Mouse (Mus musculus): ENCODE measurements around the gene Rexo4.

Gene Rexo4

DNA sequence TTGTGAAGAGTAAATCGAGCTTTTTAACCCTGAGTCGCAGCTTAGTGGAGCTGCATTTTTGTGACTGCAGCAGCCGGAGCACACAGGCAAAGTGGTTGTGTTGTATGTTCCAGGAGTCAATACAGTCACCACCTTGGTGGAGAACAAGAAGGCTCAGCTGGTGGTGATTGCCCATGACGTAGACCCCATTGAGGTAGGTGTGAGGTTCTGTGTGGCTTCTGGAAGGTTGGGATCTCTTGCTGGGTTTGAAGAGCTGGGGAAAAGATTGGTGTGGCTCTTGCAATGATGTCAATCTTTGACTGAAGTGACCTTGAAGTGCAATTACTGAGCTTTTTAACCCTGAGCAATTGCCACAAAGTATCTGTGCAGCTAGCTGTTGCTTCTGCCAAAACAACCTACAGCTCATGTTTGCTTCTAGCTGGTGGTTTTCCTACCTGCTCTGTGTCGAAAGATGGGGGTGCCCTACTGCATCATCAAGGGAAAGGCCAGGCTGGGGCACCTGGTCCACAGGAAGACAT lies 51.9 kb downstream of the Rexo4 start:
- in situ Hi-C loops (cut with MboI, MseI): loop anchor here in 1 of 2 experiments (25.0 kb wide), 1 partner anchor 1700 kb away; the partner anchor contains the start of genes Fam166a, Nelfb, Stpg3 and Tubb4b

- in situ Hi-C loops (cut with MboI, MseI): loop anchor here in 1 of 2 experiments (25.0 kb wide), 1 partner anchor 1699 kb away; the partner anchor contains the start of genes Fam166a, Nelfb, Stpg3 and Tubb4b
Measured at GRCm38 (mm10) chr2:26910994-26911765, 53.0 kb downstream of the Rexo4 start.

GRCm38 (mm10) chr2:26910124-26910993 lies 53.8 kb downstream of the Rexo4 start, which contains the start of the genes Med22 and Rpl7a:
Gene Med22 (minus strand): TSS chr2:26910677.
Gene Rpl7a (plus strand): TSS chr2:26910764.
- in situ Hi-C loops (cut with MboI, MseI): loop anchor here in 1 of 2 experiments (25.0 kb wide), 1 partner anchor 1698 kb away; the partner anchor contains the start of genes Fam166a, Nelfb, Stpg3 and Tubb4b

- in situ Hi-C loops (cut with MboI, MseI): loop anchor here (5.0 to 25.0 kb wide), 2 partner anchors 467 to 1697 kb away; partner anchors contain the start of genes Fam166a (in 1 of the 2), Nelfb (in 1 of the 2), Stpg3 (in 1 of the 2) and Tubb4b (in 1 of the 2)
Measured at GRCm38 (mm10) chr2:26909387-26909784, 54.8 kb downstream of the Rexo4 start.

DNA sequence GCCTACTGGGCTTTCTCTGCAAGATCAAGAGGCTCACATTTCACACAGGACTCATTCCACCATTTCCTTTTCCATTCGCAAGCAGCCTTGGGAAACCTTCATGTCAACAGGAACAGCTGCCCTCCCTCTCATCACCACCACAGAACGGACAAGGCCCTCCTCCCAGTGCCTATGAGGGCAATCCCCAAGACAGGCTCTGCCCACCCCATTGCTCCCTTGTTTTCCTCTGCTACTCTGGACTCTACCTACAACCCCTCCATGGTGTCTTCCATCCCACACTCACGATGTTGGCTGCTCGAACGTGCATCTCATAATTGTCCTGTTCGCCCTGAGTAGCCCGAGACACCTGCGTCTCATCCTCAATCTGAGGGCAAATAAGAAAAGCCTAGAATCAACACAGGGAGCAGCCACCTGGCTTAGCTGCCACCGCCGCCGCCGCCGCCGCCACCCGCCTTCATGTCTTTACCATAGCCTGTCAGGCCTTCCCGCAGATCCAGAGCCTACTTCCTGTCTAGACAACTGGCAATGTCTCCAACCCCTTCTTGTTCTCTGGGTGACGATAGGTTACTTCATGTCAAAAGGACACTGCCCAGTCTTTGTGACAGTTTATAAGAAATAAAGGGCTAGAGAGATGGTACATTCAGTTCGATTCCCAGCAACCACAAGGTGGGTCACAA lies 55.3 kb downstream of the Rexo4 start:
- in situ Hi-C loops (cut with MboI, MseI): loop anchor here (5.0 to 25.0 kb wide), 2 partner anchors 467 to 1697 kb away; partner anchors contain the start of genes Fam166a (in 1 of the 2), Nelfb (in 1 of the 2), Stpg3 (in 1 of the 2) and Tubb4b (in 1 of the 2)

GRCm38 (mm10) chr2:26907109-26907508 lies 57.1 kb downstream of the Rexo4 start:
- in situ Hi-C loops (cut with MboI, MseI): loop anchor here (5.0 to 25.0 kb wide), 2 partner anchors 465 to 1695 kb away; partner anchors contain the start of genes Fam166a (in 1 of the 2), Nelfb (in 1 of the 2), Stpg3 (in 1 of the 2) and Tubb4b (in 1 of the 2)

GRCm38 (mm10) chr2:26906431-26906830 lies 57.8 kb downstream of the Rexo4 start:
- in situ Hi-C loops (cut with MboI, MseI): loop anchor here (5.0 to 25.0 kb wide), 2 partner anchors 464 to 1694 kb away; partner anchors contain the start of genes Fam166a (in 1 of the 2), Nelfb (in 1 of the 2), Stpg3 (in 1 of the 2) and Tubb4b (in 1 of the 2)

- in situ Hi-C loops (cut with MboI, MseI): loop anchor here (5.0 to 25.0 kb wide), 2 partner anchors 464 to 1694 kb away; partner anchors contain the start of genes Fam166a (in 1 of the 2), Nelfb (in 1 of the 2), Stpg3 (in 1 of the 2) and Tubb4b (in 1 of the 2)
Measured at GRCm38 (mm10) chr2:26905936-26906335, 58.2 kb downstream of the Rexo4 start.

Data from T-helper 17 cell (primary cell).